Mouse (Mus musculus): ENCODE data around the gene Gm20503.

GRCm38 (mm10) chr4:59089391-59089790 lies 86.4 kb downstream of the Gm20503 start:
- no peak for TF ChIP-seq CTCF (IDR thresholded peaks at IDR 0.05)
- no peak for TF ChIP-seq EP300 (IDR thresholded peaks at IDR 0.05)
